Mouse (Mus musculus) effector memory CD4-positive, alpha-beta T cell, adult 7 months (primary cell): ENCODE results near the gene Dhx38. TPM values are rescaled to one million over a fixed set of nuclear protein-coding genes. Genes with fewer than 3 reads are reported as not detected.

ENCODE experiments used
- polyA plus RNA-seq: library from polyadenylated mRNA; unstranded; fragments of 100-300 nt; shearing (Covaris generic); gene quantifications from one replicate; pipeline ENCODE4 v1.2.1, GENCODE M21; 2017

The Dhx38 gene
- 36.9 TPM for polyA plus RNA-seq

GRCm38 (mm10) chr8:109565498-109566333, at the start of gene Dhx38, which contains the start of gene Txnl4b:
Dhx38 (minus strand) TSS chr8:109565861.
Txnl4b (plus strand) TSS chr8:109565892.

GRCm38 (mm10) chr8:109614243-109615210, 48.9 kb upstream of the Dhx38 start, which contains the start of gene Pkd1l3:
Pkd1l3 (plus strand) TSS chr8:109614517.

GRCm38 (mm10) chr8:109608271-109609152, 42.9 kb upstream of the Dhx38 start, which contains the start of gene Dhodh:
Dhodh (minus strand) TSS chr8:109608673.

GRCm38 (mm10) chr8:109578900-109579301, 13.2 kb upstream of the Dhx38 start, which contains the start of gene Hp:
Hp (minus strand) TSS chr8:109579172.

Other genes starting within 250 kb of the Dhx38 start
- gene Pmfbp1, start 71.8 kb downstream of the Dhx38 start, polyA plus RNA-seq = 0.29 TPM
- 3.0 TPM for gene Txnl4b, start within 50 bp of the Dhx38 start, polyA plus RNA-seq
- gene Hp, start 13.3 kb upstream of the Dhx38 start, polyA plus RNA-seq = not detected
- 25.3 TPM for gene Dhodh, start 42.8 kb upstream of the Dhx38 start, polyA plus RNA-seq
- 1.3 TPM for gene Pkd1l3, start 48.7 kb upstream of the Dhx38 start, polyA plus RNA-seq
- gene Ist1, start 127.4 kb upstream of the Dhx38 start, polyA plus RNA-seq = 150 TPM
- gene Zfp821, start 139.7 kb upstream of the Dhx38 start, polyA plus RNA-seq = 12.4 TPM
- gene Atxn1l, start 171.9 kb upstream of the Dhx38 start, polyA plus RNA-seq = 3.6 TPM
- 54.0 TPM for gene Ap1g1, start 212.7 kb upstream of the Dhx38 start, polyA plus RNA-seq